Mouse (Mus musculus) urinary bladder, postnatal 36 days (tissue): ENCODE results near the gene Camk1d.
"Not testable (repeated sequence)": the region's sequence is repeated elsewhere in the genome, so short reads cannot be mapped to it uniquely, and the experiment has no call there.

Experiments
- DNase-seq, 2 experiments: peaks; one replicate each; pipeline ENCODE4 v3.0.0; 2022; ENCODE audit warnings: low spot score in 2 of 2, mixed read lengths in 1 of 2

Camk1d gene

DNA sequence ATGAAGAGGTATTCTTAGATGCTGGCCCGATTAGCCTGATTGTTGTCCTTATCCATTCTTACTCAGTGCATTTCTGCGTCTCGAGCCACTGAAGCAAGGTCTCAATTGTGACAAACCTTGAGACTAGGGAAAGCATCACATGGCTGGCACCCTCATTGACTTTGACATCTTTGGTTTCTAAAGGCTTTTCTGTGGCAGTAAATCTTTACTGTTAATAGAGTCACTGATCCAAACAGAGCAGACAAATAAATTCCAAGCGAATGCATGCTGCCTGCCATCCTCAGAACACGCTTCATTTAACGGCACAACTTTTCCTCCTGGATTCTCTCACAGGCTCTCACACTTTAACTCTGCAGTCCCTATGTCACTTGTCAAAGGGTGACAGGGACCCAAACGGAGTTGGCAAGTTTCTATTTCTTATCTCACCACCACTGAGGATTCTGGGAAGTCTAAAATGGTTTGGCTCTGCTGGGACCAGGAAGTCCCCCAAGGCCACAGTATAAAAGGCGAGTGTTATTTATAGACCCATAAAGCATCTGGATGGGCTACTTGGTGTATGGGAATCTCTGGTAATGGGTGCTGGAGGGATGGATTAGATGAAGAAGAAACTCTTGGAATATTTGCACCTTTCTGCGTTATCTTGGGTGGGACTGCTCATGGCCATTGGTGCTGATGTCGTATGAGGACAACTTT is 141.9 kb downstream of the Camk1d start:
- no peak for DNase-seq

- DNase-seq: no peak
These were observed 147.7 kb downstream of the Camk1d start for GRCm38 (mm10) chr2:5566611-5567010.

DNA sequence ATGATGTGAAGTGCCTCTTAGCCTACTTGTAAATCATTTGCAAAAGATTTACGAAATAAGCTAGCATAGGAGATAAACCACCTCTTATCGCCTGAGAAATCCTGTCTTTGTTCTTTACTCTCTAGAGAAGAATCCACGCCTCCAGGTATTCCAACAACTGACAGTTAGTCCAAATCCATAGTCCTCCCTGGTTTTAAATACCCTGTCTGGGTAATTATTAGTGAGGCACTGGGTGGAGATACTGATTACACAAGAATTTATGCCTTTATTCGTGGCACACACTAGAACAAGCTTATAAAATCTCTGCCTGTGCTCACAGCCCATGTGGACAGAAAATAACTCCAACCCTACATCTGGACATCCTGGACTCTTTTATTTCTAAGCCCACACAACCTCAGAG is 150.6 kb downstream of the Camk1d start:
- DNase-seq: no peak

GRCm38 (mm10) chr2:5561446-5561845 is 152.9 kb downstream of the Camk1d start:
- DNase-seq: no peak

DNA sequence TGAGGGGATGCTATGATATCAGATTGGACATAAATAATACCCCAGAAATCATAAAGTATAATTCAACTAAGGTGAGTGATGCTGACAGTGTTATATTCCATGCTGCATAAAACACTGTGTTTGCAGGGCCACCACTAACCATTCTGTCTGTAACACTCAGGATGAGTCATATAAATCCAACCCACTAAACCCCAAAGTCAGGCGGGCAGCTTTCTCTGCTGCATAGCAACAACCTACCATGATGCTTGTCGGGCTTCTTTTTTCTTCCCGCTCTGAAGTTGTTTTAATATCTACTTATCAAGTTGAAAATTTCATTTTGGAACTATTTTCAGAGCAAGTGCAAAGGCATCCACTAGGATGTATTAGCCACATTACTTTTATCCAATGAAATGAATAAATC is 161.1 kb downstream of the Camk1d start:
- no peak for DNase-seq

DNA sequence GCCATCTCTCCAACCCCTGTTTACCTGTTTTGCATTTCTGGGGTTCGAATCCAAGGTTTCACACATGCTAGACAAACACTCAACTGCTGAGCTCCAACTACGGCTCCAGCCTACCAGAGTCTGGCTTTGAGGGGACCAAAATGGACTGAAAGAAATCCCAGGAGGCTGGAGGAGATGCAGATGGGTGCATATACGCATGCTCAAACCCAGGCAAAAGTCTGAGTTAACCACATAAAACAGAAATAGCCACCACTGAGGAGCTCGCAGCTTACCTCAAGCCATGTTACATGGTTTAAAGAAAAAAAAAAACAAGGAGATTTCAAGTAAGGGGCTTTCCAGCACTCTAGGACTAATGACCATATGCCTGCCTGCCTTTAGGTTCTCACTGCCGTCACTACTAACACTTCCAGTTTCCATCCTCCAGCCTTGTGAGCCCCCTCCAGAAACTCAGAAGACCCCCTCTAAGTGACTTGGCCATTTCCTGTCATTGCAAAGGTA is 162.5 kb downstream of the Camk1d start:
- DNase-seq: no peak

GRCm38 (mm10) chr2:5549334-5549733 is 165.0 kb downstream of the Camk1d start:
- DNase-seq: no peak

DNA sequence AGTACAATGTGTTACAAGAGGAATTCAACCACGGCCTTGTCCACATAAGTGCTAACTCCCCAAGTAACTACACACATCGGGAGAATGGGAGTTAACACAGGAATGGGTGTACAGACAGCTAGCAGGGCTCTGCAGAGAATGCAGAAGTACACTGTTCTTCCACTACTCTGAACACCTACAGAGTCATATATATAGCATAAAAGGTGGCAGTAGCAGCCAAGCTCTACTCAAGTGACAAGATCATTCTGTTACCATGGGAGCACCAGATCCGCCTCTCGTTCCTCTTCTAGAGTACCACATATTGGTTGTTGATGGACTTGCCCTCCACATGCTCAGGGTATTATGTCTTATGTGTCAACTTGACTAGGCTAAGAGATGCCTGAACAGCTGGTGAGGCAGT is 165.4 kb downstream of the Camk1d start:
- no peak for DNase-seq

GRCm38 (mm10) chr2:5540870-5541269 is 173.4 kb downstream of the Camk1d start:
- no peak for DNase-seq

DNA sequence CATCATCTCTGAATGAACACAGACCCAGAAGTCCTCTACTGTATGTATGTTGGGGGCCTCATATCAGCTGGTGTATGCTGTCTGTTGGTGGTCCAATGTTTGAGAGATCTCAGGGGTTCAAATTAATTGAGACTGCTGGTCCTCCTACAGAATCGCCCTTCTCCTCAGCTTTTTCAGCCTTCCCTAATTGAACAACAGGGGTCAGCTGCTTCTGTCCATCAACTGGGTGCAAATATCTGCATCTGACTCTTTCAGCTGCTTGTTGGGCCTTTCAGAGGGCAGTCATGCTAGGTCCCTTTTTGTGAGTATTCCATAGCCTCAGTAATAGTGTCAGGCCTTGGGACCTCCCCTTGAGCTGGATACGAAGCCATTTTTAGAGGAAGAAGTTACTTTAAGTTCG is 174.4 kb downstream of the Camk1d start:
- not testable (repeated sequence) for DNase-seq

GRCm38 (mm10) chr2:5533868-5534267 is 180.4 kb downstream of the Camk1d start:
- no peak for DNase-seq

GRCm38 (mm10) chr2:5529992-5530391 is 184.3 kb downstream of the Camk1d start:
- no peak for DNase-seq

DNA sequence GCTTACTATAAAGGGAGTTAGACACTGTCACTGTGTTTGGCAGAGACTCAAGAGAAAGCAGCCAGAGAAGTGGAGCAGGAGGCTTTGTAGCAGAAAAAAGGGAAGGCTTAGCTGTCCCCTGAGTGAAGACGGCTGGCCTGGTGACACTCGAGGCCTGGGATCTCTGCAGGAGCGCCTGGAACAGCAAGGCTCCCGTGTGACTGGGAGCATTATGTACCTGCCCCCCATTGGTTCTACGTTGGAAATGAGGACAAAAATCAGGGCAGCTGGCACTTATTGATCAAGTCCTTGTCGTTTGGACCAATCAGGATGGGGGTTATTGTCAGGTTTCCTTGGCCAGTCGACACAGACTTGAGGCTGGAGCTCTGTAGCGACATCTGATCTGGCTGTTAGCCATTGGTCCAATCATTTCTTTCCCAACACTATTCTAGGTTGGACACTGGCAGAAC is 195.1 kb downstream of the Camk1d start:
- no peak for DNase-seq

DNA sequence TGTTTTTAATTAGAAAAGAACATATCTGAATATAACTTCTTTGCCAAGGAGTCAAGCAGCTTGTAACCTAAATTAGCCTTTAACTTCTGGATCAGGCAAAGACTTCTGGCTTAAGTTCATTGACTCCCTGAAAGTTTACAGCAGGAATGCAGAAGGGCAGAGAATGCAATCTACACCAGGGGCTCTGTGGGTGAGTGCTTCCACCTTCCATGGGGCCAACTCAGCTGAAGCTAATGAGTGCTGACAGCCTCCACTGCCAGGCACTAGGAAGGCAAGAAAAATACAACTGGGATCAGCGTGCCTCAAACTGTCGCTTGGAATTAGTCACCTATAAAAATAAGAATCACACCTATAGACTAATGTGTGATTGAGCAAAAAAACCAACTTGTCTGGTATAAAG is 199.2 kb downstream of the Camk1d start:
- DNase-seq: no peak

DNA sequence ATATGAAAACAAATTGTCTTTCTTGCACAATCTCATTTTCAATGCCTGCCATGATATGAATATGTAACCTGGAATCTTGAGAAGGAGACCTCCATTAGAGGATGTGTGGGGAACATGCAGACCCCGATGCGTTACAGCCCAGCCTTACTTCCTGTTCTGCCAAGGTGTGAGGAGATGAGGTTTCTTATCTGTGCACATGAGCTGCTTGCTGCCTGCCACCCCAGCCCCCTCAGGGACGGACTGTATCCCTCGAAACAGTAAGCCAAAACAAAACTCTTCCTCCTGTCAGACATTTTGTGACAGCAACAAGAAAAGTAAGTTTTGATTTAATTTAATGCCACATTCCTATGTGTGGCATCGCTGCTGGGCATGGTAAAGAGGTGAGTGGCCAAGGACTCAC is 200.2 kb downstream of the Camk1d start:
- no peak for DNase-seq

- DNase-seq: no peak
These were observed 200.7 kb downstream of the Camk1d start for GRCm38 (mm10) chr2:5513621-5514020.

DNA sequence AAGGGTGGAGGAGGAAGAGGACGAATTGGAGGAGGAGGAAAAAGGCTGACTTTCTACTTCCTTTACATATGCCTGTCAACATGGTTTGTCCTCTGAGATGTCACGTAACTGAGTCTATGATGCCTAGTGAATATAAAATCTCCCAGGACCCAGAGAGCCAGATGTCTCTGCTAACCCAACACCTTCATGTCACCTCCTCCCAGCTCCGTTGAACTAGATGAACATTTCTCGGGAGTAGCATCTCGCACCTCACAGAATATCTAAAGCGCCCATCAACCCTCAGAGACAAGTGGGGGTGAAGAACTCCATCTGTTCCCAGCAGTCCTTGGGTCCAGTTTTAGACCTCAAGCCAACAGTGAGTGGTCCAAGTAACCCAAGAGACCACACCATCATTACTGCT is 204.3 kb downstream of the Camk1d start:
- DNase-seq: no peak

GRCm38 (mm10) chr2:5499620-5500019 is 214.7 kb downstream of the Camk1d start:
- no peak for DNase-seq

- DNase-seq: no peak
These were observed 224.4 kb downstream of the Camk1d start for GRCm38 (mm10) chr2:5489916-5490315.

- no peak for DNase-seq
These were observed 227.0 kb downstream of the Camk1d start for GRCm38 (mm10) chr2:5487344-5487743.

DNA sequence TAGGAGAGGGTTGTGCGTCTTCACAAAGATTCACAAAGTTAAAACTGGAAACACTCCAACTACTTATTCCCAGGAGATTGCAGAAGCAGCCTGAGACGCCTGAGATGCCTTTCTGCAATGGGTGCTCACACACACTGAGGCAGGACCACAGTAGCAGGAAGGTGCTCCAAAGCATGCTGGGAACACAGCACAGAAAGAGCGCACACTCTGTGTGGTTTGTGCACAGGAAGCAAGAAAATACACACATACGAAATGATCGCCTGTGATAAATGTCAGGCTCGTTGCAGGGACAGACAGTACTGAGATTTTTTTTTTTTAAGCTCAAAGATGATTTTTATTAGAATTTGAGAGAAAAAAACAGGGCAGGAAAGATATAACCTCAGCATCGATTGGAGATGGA is 227.7 kb downstream of the Camk1d start:
- DNase-seq: no peak

DNA sequence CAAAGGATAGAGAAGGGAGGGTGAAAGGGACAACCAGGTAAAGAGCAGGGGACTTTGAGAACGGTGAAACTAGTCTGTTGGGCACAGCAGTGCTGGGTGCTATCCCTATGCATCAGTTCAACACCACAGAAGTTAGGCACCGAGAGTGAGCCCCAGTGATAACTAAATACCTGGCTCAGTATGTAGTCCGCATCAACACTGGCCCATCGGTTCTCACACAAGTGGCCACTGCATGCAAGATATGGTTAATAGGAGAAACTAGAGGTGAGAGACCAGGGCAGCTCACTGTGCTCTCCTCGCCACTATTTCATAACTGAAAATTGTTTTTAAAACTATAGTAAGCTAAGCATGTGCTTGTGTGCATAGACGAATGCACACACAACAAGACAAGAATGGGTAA is 228.5 kb downstream of the Camk1d start:
- no peak for DNase-seq

DNA sequence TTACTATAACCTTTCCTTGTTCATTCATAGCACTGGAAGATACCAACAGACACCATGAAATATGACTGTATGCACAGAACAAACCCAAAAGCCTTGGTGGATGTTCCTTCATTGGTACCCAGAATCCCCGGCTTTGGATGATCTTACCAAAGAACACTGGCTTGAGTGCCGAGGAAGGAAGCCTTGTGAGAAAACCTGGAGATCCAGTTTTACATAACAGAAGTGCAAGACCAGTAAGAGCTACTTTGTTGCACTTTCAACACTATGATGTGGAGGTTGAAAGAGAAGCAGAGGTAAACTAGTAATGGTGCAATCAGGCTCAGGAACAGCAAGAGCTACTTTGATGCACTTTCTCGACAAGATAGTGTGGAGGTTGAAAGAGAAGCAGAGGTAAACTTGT is 234.4 kb downstream of the Camk1d start:
- no peak for DNase-seq

DNA sequence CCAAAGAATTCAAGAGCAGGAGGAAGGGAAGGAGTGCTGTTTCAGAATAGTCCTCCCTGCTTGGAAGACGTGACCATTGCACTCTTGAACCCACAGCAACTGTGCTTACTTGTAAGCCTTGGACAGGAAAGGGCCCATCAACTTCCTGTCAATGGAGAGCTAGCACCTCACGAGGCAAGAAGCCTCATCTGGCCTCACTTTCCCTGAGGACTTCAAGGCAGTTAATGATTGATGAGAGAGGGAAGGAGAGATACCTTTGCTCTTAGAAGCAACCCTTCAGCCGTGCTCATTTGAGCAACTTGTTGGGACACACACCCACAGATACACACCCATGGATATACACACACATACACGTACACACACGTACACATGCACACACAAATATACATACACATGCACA is 235.6 kb downstream of the Camk1d start:
- DNase-seq: no peak
